Mouse (Mus musculus) forelimb bud, embryonic 11.5 days (tissue): Measurements from ENCODE around the gene Camk1.

Source experiments
- DNase-seq: peaks from one replicate; pipeline ENCODE4 v3.0.0-alpha.2; 2012; ENCODE audit warnings: low read depth, low spot score

Camk1 gene

GRCm38 (mm10) chr6:113306322-113306985 is 37.3 kb downstream of the Camk1 start:
- DNase-seq = peak; percentile 99

- peak; percentile 57 for DNase-seq
These were observed 41.5 kb downstream of the Camk1 start for GRCm38 (mm10) chr6:113302258-113302657.

GRCm38 (mm10) chr6:113301350-113301749 is 42.4 kb downstream of the Camk1 start:
- DNase-seq = no peak

- DNase-seq = no peak
These were observed 47.1 kb downstream of the Camk1 start for GRCm38 (mm10) chr6:113296639-113297038.

GRCm38 (mm10) chr6:113296046-113296445 is 47.7 kb downstream of the Camk1 start:
- no peak for DNase-seq

- no peak for DNase-seq
These were observed 50.8 kb downstream of the Camk1 start for GRCm38 (mm10) chr6:113292938-113293337.

GRCm38 (mm10) chr6:113290346-113290745 is 53.4 kb downstream of the Camk1 start:
- no peak for DNase-seq

GRCm38 (mm10) chr6:113289346-113289745 is 54.4 kb downstream of the Camk1 start:
- DNase-seq = no peak

GRCm38 (mm10) chr6:113287236-113287635 is 56.5 kb downstream of the Camk1 start:
- DNase-seq = no peak

- no peak for DNase-seq
These were observed 57.5 kb downstream of the Camk1 start for GRCm38 (mm10) chr6:113286316-113286715.

GRCm38 (mm10) chr6:113284931-113285330 is 58.9 kb downstream of the Camk1 start:
- DNase-seq = no peak
